Mouse (Mus musculus) right cerebral cortex, postnatal 14 days (tissue): Measurements from ENCODE around the gene Dcdc2b.

Experiments
- DNase-seq: peaks from one replicate; pipeline ENCODE4 v3.0.0; 2022

Gene Dcdc2b

GRCm38 (mm10) chr4:129614093-129614492, at the start of gene Dcdc2b:
TSS of gene Dcdc2b (minus strand) at chr4:129614257.
- DNase-seq, result no peak

GRCm38 (mm10) chr4:129662255-129662813, 48.3 kb upstream of the Dcdc2b start:
- DNase-seq, result no peak

GRCm38 (mm10) chr4:129661584-129661983, 47.5 kb upstream of the Dcdc2b start:
- no peak for DNase-seq

GRCm38 (mm10) chr4:129654770-129655169, 40.7 kb upstream of the Dcdc2b start:
- DNase-seq, result no peak

GRCm38 (mm10) chr4:129650359-129650758, 36.3 kb upstream of the Dcdc2b start:
- no peak for DNase-seq

GRCm38 (mm10) chr4:129648656-129649055, 34.6 kb upstream of the Dcdc2b start:
- no peak for DNase-seq

- no peak for DNase-seq
Measured at GRCm38 (mm10) chr4:129645204-129645603, 31.1 kb upstream of the Dcdc2b start.

GRCm38 (mm10) chr4:129641756-129642155, 27.7 kb upstream of the Dcdc2b start:
- no peak for DNase-seq

- peak; percentile 98 for DNase-seq
Measured at GRCm38 (mm10) chr4:129640638-129641467, 26.8 kb upstream of the Dcdc2b start, which contains the start of gene Txlna. TSS of gene Txlna (minus strand) at chr4:129641065.

GRCm38 (mm10) chr4:129640101-129640637, 26.1 kb upstream of the Dcdc2b start:
- DNase-seq, result no peak

- DNase-seq, result no peak
Measured at GRCm38 (mm10) chr4:129639221-129639620, 25.2 kb upstream of the Dcdc2b start.

- no peak for DNase-seq
Measured at GRCm38 (mm10) chr4:129633852-129634251, 19.8 kb upstream of the Dcdc2b start.

- no peak for DNase-seq
Measured at GRCm38 (mm10) chr4:129631867-129632266, 17.8 kb upstream of the Dcdc2b start.

- DNase-seq, result no peak
Measured at GRCm38 (mm10) chr4:129630944-129631343, 16.9 kb upstream of the Dcdc2b start.

GRCm38 (mm10) chr4:129626035-129626434, 12.0 kb upstream of the Dcdc2b start:
- DNase-seq, result no peak

GRCm38 (mm10) chr4:129625496-129625895, 11.4 kb upstream of the Dcdc2b start:
- DNase-seq, result no peak

GRCm38 (mm10) chr4:129625029-129625370, 10.9 kb upstream of the Dcdc2b start:
- DNase-seq, result peak; percentile 66

- DNase-seq, result peak; percentile 81
Measured at GRCm38 (mm10) chr4:129624281-129625028, 10.4 kb upstream of the Dcdc2b start.

GRCm38 (mm10) chr4:129623681-129624091, 9.6 kb upstream of the Dcdc2b start, which contains the start of gene Ccdc28b:
TSS of gene Ccdc28b (minus strand) at chr4:129623947.
- no peak for DNase-seq

- no peak for DNase-seq
Measured at GRCm38 (mm10) chr4:129622803-129623535, 8.9 kb upstream of the Dcdc2b start.

GRCm38 (mm10) chr4:129622120-129622802, 8.2 kb upstream of the Dcdc2b start:
- no peak for DNase-seq

GRCm38 (mm10) chr4:129621283-129621841, 7.3 kb upstream of the Dcdc2b start:
- DNase-seq, result no peak
